Mouse (Mus musculus) embryonic facial prominence, embryonic 10.5 days (tissue): Measurements from ENCODE around the gene Selenbp1. TPM values are rescaled to one million over a fixed set of nuclear protein-coding genes. Genes with fewer than 3 reads are reported as not detected.
A peak's percentile ranks its signal among the peaks of the same experiment; 100 is the strongest.
"Not testable (repeated sequence)": the region's sequence is repeated elsewhere in the genome, so short reads cannot be mapped to it uniquely, and the experiment has no call there.

Source experiments
- DNase-seq: peaks from one replicate; pipeline ENCODE4 v3.0.0-alpha.2; 2017; ENCODE audit warnings: low spot score
- H3K27ac ChIP-seq: fragments of 300-500 bp; sonication (generic); replicated peaks from 2 replicates; pipeline ENCODE4 v1.5.1; 2016; ENCODE audit warnings: mild to moderate bottlenecking
- H3K27me3 ChIP-seq: fragments of 300-500 bp; sonication (generic); replicated peaks from 2 replicates; pipeline ENCODE4 v1.6.1; 2016; ENCODE audit warnings: low read depth, mild to moderate bottlenecking; ENCODE audit not compliant: poor library complexity, severe bottlenecking
- H3K36me3 ChIP-seq: fragments of 300-500 bp; sonication (generic); replicated peaks from 2 replicates; pipeline ENCODE4 v1.6.1; 2016; ENCODE audit warnings: mild to moderate bottlenecking, moderate library complexity
- H3K4me1 ChIP-seq: fragments of 300-500 bp; sonication (generic); 2 replicates; pipeline ENCODE4 v1.6.1; 2016
- H3K4me3 ChIP-seq: fragments of 300-500 bp; sonication (generic); 2 replicates; pipeline ENCODE4 v1.5.1; 2016; ENCODE audit warnings: mild to moderate bottlenecking, moderate library complexity
- H3K9me3 ChIP-seq: fragments of 300-500 bp; sonication (generic); 2 replicates; pipeline ENCODE4 v1.6.1; 2016; ENCODE audit warnings: mild to moderate bottlenecking
- WGBS: fragments of 180-500 bp; shearing (Covaris S2); methylation state at CpG from one replicate; pipeline ENCODE4 v1.1.7; 2016; 5-methylcytosine and 5-hydroxymethylcytosine counted together
- polyA plus RNA-seq: library from polyadenylated mRNA; unstranded; fragments of >200 nt; fragmentation: Nextera tagmentation; extraction: Ambion mirVana; gene quantifications from 2 replicates; pipeline ENCODE4 v1.2.1, GENCODE M21; 2016

Gene Selenbp1
- polyA plus RNA-seq = 6.4 and 7.7 TPM in 2 replicates

DNA sequence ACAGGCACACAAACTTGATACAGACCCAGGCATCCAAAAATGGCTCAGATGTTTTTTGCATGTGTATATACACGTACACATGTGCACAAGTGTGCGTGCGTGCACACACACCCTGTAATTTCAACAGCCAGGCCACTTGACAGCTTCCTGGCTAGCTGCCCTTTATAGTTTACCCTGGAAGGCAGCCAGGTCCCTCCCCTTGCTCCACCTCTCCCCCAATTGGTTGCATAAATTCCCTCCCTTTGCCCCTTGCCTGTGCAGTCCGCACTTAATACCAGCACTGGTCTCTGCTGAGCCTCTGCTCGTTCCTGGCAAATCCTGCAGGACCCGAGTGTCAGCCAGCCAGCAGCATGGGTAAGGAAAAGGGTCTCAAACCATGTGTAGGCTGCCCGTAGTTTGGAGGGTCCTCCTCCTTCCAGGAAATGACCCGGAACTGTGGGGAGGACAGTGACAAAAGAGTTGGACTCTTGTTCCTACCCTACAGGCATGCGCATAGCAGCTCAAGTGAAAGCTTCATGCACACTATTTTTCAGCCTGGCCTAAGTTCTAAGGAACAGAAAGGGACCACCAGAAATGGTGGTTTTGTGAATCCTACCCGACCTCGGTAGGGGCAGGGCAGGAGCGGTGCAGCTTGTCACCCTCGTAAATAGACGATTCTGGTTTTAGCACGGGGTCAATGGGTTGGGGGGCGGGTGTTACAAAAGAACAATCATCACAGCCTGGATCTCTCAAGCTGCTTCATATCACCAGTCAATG, at the start of gene Selenbp1:
Selenbp1 (plus strand) TSS at position 248 of the 756 bp plus-strand sequence.
- peak within 1 kb of the TSS; percentile 42 for H3K4me3 ChIP-seq
- H3K36me3 ChIP-seq = no peaks in the 10 kb centered on the region
- H3K9me3 ChIP-seq = no peaks in the 10 kb centered on the region
- peaks cover 23% of the 10 kb centered on the region for H3K4me1 ChIP-seq
- DNase-seq = peak; percentile 64
- no peaks in the 10 kb centered on the region for H3K27me3 ChIP-seq
- peak within 1 kb of the TSS; percentile 80 for H3K27ac ChIP-seq
- WGBS = 40% methylated on average over 16 of the region's 16 CpGs

GRCm38 (mm10) chr3:94886316-94887224, 46.3 kb upstream of the Selenbp1 start, which contains the start of gene Psmb4:
Gene Psmb4 (minus strand): TSS chr3:94886961.
- H3K9me3 ChIP-seq = no peaks in the 10 kb centered on the region
- H3K4me3 ChIP-seq = peak within 1 kb of the TSS; percentile 98
- WGBS = under 1% methylated on average over 61 of the region's 61 CpGs
- H3K4me1 ChIP-seq = peaks cover 16% of the 10 kb centered on the region
- H3K27me3 ChIP-seq = no peaks in the 10 kb centered on the region
- DNase-seq = peak; percentile 91
- peak within 1 kb of the TSS; percentile 93 for H3K27ac ChIP-seq
- peaks cover 44% of the 10 kb centered on the region for H3K36me3 ChIP-seq

- Histone ChIP-seq H3K9me3 (no peaks in the 10 kb centered on the region), H3K4me3 (no peak overlapping the region), H3K36me3 (peaks cover 23% of the 10 kb centered on the region), H3K27me3 (no peaks in the 10 kb centered on the region), H3K4me1 (peaks cover 16% of the 10 kb centered on the region), H3K27ac (no peak overlapping the region)
- DNase-seq = no peak
Observed at GRCm38 (mm10) chr3:94888595-94888994, 44.3 kb upstream of the Selenbp1 start.

DNA sequence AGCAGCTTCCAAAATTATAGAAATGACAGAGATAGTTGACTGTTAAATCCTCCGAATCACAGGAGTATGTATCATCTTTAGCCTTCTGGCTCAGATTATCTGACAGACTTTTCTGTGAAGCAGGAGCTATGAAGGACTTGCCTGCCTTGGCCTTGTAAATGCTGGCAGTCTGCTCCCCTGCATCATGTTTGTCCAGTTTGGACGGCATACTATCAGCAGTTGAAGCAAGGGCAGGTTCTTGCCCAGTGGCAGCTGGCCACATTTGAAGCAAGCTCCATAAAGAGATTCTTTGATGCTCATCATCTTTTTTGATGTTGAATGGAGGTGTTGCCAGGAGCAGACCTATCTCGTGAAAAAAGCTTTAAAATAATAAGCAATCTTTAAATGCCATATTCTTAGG, 38.8 kb upstream of the Selenbp1 start:
- 76% methylated on average over 3 of the region's 3 CpGs for WGBS
- Histone ChIP-seq H3K27me3 (peaks cover 4% of the 10 kb centered on the region; the same call in 1 of the 2 replicates), H3K4me1 (no peaks in the 10 kb centered on the region), H3K4me3 (no peak overlapping the region), H3K27ac (no peak overlapping the region), H3K36me3 (no peaks in the 10 kb centered on the region), H3K9me3 (no peaks in the 10 kb centered on the region)
- no peak for DNase-seq

- H3K27ac ChIP-seq = no peak overlapping the region
- DNase-seq = peak; percentile 63
- no peaks in the 10 kb centered on the region for H3K27me3 ChIP-seq
- 24% methylated on average over 7 of the region's 7 CpGs for WGBS
- no peaks in the 10 kb centered on the region for H3K9me3 ChIP-seq
- no peaks in the 10 kb centered on the region for H3K4me1 ChIP-seq
- no peak overlapping the region for H3K4me3 ChIP-seq
- no peaks in the 10 kb centered on the region for H3K36me3 ChIP-seq
Observed at GRCm38 (mm10) chr3:94902747-94903146, 30.1 kb upstream of the Selenbp1 start.

DNA sequence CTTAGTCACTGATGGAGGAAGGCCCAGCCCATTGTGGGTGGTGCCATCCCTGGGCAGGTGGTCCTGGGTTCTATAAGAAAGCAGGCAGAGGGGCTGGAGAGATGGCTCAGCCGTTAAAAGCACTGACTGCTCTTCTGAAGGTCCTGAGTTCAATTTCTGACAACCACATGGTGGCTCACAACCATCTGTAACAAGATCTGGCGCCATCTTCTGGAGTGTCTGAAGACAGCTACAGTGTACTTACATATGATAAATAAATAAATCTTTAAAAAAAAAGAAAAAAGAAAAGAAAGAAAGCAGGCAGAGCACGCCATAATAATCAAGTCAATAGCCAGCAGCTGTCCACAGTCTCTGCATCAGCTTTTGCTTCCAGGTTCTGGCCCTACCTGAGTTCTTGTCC, 28.1 kb upstream of the Selenbp1 start:
- not testable (repeated sequence) for DNase-seq, H3K4me1 ChIP-seq, H3K36me3 ChIP-seq, H3K27me3 ChIP-seq, H3K27ac ChIP-seq, H3K4me3 ChIP-seq, H3K9me3 ChIP-seq
- 62% methylated on average over 3 of the region's 3 CpGs for WGBS

DNA sequence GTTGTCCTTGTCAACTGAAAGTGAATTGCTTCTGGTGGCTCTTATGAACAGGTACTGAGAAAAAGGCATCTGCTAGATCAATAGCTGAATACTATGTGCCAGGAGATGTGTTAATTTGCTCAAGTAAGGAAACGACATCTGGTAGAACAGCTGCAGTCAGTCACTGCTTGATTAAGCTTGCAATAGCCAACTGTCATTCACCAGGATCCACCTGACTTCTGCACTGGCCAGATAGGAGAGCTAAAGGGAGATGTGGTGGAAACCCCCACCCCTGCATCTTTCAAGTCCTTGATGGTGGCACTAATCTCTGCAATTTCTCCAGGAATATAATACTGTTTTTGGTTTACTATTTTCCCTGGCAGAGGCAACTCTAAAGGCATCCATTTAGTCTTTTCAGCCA, 26.4 kb upstream of the Selenbp1 start:
- no peak for DNase-seq
- Histone ChIP-seq H3K27ac (no peak overlapping the region), H3K27me3 (no peaks in the 10 kb centered on the region), H3K9me3 (no peaks in the 10 kb centered on the region), H3K4me3 (no peak overlapping the region), H3K36me3 (no peaks in the 10 kb centered on the region), H3K4me1 (no peaks in the 10 kb centered on the region)
- 68% methylated on average over 1 of the region's 1 CpGs for WGBS

- DNase-seq = no peak
- no peak overlapping the region for H3K27ac ChIP-seq
- H3K27me3 ChIP-seq = no peaks in the 10 kb centered on the region
- no peak overlapping the region for H3K4me3 ChIP-seq
- no peaks in the 10 kb centered on the region for H3K9me3 ChIP-seq
- 77% methylated on average over 2 of the region's 2 CpGs for WGBS
- no peaks in the 10 kb centered on the region for H3K36me3 ChIP-seq
- no peaks in the 10 kb centered on the region for H3K4me1 ChIP-seq
Observed at GRCm38 (mm10) chr3:94911050-94911693, 21.7 kb upstream of the Selenbp1 start.

DNA sequence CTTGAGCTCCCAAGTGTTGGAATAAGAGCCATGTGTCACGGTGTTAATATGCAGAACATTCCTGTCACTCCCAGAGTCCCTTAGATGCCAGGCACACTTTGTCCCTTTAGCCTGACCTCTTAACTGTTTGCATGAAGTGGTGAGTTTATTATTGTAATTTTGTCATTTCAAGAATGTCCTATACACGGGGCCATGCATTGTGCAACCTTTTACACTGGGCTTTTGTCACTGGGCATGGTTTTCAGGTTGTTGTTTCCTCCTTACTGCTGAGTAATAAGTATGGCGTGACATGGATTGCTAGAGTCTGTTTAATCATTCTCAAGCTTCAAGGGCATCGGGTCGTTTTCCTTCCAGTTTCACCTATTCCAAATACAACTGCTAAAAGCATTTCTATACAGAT, 19.1 kb upstream of the Selenbp1 start:
- Histone ChIP-seq H3K4me1 (peaks cover 7% of the 10 kb centered on the region), H3K9me3 (no peaks in the 10 kb centered on the region)
- 74% methylated on average over 5 of the region's 5 CpGs for WGBS

GRCm38 (mm10) chr3:94915903-94916741, 16.7 kb upstream of the Selenbp1 start:
- Histone ChIP-seq H3K27ac (no peak overlapping the region), H3K36me3 (no peaks in the 10 kb centered on the region), H3K4me3 (no peak overlapping the region), H3K9me3 (no peaks in the 10 kb centered on the region), H3K27me3 (no peaks in the 10 kb centered on the region), H3K4me1 (peaks cover 7% of the 10 kb centered on the region)
- DNase-seq = no peak
- WGBS = 92% methylated on average over 7 of the region's 7 CpGs

More for the DNA sequence above, 19.1 kb upstream of the Selenbp1 start:
- no peak for DNase-seq
- Histone ChIP-seq H3K36me3 (no peaks in the 10 kb centered on the region), H3K4me3 (no peak overlapping the region), H3K27ac (no peak overlapping the region), H3K27me3 (no peaks in the 10 kb centered on the region)

DNA sequence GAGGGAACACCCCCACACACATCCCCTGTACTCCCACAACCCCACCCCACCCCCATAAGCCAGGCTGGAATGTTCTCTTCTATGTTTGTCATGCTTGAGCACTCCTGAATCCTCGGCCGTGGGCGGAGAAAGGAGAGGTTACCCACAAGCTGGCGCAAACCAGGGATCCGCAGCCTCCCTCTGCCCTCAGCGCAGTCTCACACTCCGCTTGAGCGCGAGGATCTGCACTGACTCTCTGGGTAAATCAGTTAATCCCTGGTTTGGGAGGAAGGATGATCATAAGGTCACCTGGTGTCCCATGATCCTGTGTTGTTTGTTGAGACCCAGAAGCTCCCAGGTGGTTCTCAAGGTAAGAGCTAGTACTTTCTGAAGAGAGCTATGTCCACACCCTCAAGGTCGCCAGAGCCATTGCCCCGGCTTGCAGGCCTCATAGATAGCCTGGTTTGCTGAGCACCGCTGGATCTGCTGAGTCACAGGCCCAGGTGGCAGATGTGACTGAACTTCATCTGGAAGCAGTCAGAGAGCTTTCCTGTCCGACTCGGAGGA, 15.0 kb upstream of the Selenbp1 start:
- DNase-seq = peak; percentile 14
- Histone ChIP-seq H3K4me3 (no peak overlapping the region), H3K27me3 (no peaks in the 10 kb centered on the region), H3K27ac (no peak overlapping the region), H3K9me3 (no peaks in the 10 kb centered on the region), H3K4me1 (peaks cover 7% of the 10 kb centered on the region), H3K36me3 (no peaks in the 10 kb centered on the region)
- 58% methylated on average over 14 of the region's 14 CpGs for WGBS
